Mouse (Mus musculus): Measurements from ENCODE around the gene Ccdc34.

DNA sequence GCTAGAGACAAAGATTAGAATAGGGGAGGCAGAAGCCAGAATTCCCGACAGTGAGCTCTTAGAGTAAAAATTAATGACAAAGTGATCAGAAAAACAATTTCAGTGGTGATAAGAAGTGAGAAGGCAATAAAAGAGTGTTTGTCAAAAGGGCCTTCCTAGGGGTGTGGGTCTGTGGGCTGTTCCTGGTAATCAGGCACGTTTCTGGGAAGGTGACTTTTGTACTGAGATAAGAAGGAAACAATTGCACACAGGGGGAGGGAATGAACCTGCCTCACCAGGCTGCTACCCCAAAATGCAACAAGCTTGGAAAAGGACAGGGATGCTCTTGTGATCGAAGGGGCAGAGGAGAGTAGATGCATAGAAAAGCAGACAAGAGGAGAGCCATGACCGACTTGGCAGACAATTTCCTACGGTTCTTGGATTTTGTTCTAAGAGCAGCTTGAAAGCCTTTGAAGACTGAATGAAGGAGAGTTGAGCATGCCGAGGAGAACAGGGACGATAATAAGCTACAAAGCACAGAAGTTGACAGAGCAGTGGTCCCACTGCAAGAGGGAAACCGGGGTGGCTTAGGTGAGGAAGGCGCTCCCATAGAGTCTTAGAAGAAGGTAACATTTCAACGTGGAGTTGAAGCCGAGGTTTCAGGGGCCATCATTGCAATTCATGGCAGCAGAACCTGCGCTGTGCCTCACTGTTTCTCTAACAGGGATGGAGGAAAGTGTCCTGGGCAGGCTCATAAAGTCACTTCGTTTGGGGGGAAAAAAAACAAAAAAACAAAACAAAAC, 185.3 kb downstream of the Ccdc34 start:
- TF ChIP-seq EP300 (IDR thresholded peaks at IDR 0.05; ENCODE audit: low read length) (no peak), PAX5 (IDR thresholded peaks at IDR 0.05; ENCODE audit: low read length) (no peak), CTCF (conservative IDR thresholded peaks at IDR 0.05 in 1 of 2, IDR thresholded peaks at IDR 0.05 in 1 of 2; ENCODE audit: low read depth in 2 of 2, low read length in 2 of 2) (no peak)
